Mouse (Mus musculus) hindbrain, embryonic 12.5 days (tissue): ENCODE measurements around the gene Meioc. TPM values are rescaled to one million over a fixed set of nuclear protein-coding genes. Genes with fewer than 3 reads are reported as not detected.

Experiments
- ATAC-seq: fragments of 200-750 bp; cut with Nextera tagmentation; 2 replicates; pipeline ENCODE4 v1.8.0; 2017; ENCODE audit warnings: moderate TSS enrichment; ENCODE audit not compliant: low FRiP score
- H3K27ac ChIP-seq: fragments of 300-500 bp; sonication (generic); 2 replicates; pipeline ENCODE4 v1.5.1; 2016; ENCODE audit warnings: mild to moderate bottlenecking
- H3K27me3 ChIP-seq: fragments of 300-500 bp; sonication (generic); 2 replicates; pipeline ENCODE4 v1.6.1; 2016; ENCODE audit warnings: mild to moderate bottlenecking
- H3K36me3 ChIP-seq: fragments of 300-500 bp; sonication (generic); 2 replicates; pipeline ENCODE4 v1.6.1; 2016; ENCODE audit warnings: mild to moderate bottlenecking
- H3K4me1 ChIP-seq: fragments of 300-500 bp; sonication (generic); 2 replicates; pipeline ENCODE4 v1.6.1; 2016
- H3K4me2 ChIP-seq: fragments of 300-500 bp; sonication (generic); replicated peaks from 2 replicates; pipeline ENCODE4 v1.6.1; 2016; ENCODE audit warnings: mild to moderate bottlenecking
- H3K4me3 ChIP-seq: fragments of 300-500 bp; sonication (generic); 2 replicates; pipeline ENCODE4 v1.5.1; 2016; ENCODE audit warnings: mild to moderate bottlenecking
- H3K9ac ChIP-seq: fragments of 300-500 bp; sonication (generic); 2 replicates; pipeline ENCODE4 v1.6.1; 2016; ENCODE audit warnings: mild to moderate bottlenecking, moderate library complexity
- H3K9me3 ChIP-seq: fragments of 300-500 bp; sonication (generic); replicated peaks from 2 replicates; pipeline ENCODE4 v1.6.1; 2016; ENCODE audit warnings: mild to moderate bottlenecking
- WGBS: fragments of 180-500 bp; shearing (Covaris S2); methylation state at CpG from one replicate; pipeline ENCODE4 v1.1.7; 2016; 5-methylcytosine and 5-hydroxymethylcytosine counted together
- polyA plus RNA-seq: library from polyadenylated mRNA; unstranded; fragments of >200 nt; fragmentation: Nextera tagmentation; extraction: Ambion mirVana; gene quantifications from 2 replicates; pipeline ENCODE4 v1.2.1, GENCODE M21; 2016

Gene Meioc
- polyA plus RNA-seq, result 0.82 and 1.1 TPM in 2 replicates

DNA sequence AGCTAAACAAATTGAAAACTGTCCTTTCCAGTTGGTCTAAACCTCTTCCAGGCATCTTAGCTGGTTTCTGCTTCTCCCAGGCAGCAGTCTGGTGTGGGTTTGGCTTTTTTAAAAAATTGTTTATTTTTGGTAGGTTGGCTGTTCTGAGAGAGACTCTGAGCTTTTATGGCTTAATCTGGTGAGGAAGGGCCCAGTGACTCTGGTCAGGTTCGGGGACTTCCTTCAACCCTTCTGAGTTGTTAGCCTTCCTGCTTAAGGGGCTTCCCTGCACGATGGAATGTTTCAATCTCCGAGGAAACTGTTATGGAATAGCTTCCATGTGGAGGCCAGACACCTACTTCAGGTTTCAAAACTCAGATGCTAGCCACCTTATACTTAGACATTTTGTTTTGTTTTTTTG lies at the start of gene Meioc:
Gene Meioc, plus strand, starts transcription at position 301 of the 400 bp plus-strand sequence.
- peaks cover 10% of the 10 kb centered on the region for H3K9me3 ChIP-seq
- WGBS, result 69% methylated on average over 3 of the region's 3 CpGs
- H3K27me3 ChIP-seq, result peaks cover 31% of the 10 kb centered on the region
- H3K27ac ChIP-seq, result no peak within 1 kb of the TSS
- H3K9ac ChIP-seq, result no peak within 1 kb of the TSS
- H3K36me3 ChIP-seq, result no peaks in the 10 kb centered on the region
- H3K4me3 ChIP-seq, result no peak within 1 kb of the TSS
- no peak for ATAC-seq
- no peaks in the 10 kb centered on the region for H3K4me1 ChIP-seq
- H3K4me2 ChIP-seq, result no peak within 1 kb of the TSS

DNA sequence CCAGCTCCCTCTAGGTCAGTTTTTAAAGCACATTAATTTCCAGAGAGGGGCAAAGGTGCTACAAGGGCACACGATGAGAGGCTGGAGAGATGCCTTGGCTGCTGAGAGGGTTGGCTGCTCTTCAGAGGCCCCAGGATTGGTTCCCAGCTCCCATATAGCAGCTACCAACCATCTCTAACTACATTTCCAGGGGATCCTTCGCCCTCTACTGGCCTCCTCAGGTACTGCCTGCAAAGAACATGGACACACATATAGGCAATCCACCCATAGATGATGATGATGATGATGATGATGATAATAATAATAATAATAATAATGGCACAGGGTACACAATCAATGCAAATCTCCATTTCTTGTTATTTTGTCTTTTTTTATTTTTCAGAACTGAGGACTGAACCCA lies 44.1 kb upstream of the Meioc start:
- H3K9ac ChIP-seq, result no peak overlapping the region
- 0 out of 2 replicates have a peak, but pooled peaks cover 4% of the 10 kb centered on the region for H3K9me3 ChIP-seq
- H3K36me3 ChIP-seq, result no peaks in the 10 kb centered on the region
- no peak overlapping the region for H3K4me3 ChIP-seq
- H3K4me2 ChIP-seq, result no peak overlapping the region
- no peak for ATAC-seq
- 72% methylated on average over 2 of the region's 2 CpGs for WGBS
- peaks cover 12% of the 10 kb centered on the region for H3K4me1 ChIP-seq
- no peak overlapping the region for H3K27ac ChIP-seq
- peaks cover 4% of the 10 kb centered on the region; the same call in 1 of the 2 replicates for H3K27me3 ChIP-seq

DNA sequence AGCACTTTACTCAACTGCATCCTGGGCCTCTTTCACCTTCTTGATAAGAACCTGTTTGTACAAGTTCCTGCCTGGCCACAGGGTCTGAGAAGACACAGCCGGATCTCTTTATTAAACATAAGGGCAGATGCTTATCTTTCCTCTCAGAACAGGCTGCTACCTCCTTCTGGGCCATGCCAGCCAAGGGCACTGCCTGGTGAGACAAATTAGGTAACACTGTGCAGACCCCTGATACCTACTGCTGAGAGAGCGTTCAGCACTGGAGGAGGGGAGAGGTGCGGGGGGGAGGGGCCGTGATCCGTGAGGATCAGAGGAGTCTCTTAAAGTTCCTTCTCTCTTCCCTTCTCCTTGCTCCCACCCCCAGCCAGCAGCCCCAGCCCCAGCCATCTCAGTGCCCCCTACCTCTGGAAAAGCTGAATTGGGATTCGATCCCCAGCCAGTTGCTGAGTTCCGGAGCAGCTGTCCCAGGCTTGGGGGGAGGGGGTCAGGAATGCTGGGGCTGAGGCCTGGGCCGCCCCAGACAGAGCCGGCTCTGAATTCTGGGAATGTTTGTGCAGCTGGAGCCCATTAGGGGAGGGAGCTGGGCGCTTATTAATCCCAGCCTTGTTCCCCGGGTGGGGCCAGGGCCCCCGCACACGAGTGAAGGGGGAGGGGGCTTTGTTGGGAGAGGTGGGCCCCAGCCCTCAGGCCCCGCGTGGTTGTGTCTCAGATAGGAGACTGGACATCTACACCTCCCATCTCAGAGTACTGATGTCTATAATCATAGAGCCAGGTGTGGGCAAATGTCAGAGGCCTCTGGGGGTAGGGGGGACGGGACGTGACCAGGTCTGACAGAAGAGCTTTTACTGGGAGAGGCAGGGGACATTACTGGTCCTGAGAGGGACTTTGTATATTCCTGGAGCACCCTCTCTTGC lies 39.4 kb upstream of the Meioc start:
- Histone ChIP-seq H3K27ac (peak overlapping the region; percentile 83), H3K4me3 (no peak overlapping the region), H3K4me1 (peaks cover 26% of the 10 kb centered on the region), H3K9me3 (0 out of 2 replicates have a peak, but pooled peaks cover 3% of the 10 kb centered on the region), H3K4me2 (peak overlapping the region; percentile 27), H3K36me3 (no peaks in the 10 kb centered on the region), H3K9ac (peak overlapping the region; percentile 35; the same call in 1 of the 2 replicates), H3K27me3 (peaks cover 7% of the 10 kb centered on the region; the same call in 1 of the 2 replicates)
- peak; percentile 83 for ATAC-seq
- 7% methylated on average over 17 of the region's 17 CpGs for WGBS

DNA sequence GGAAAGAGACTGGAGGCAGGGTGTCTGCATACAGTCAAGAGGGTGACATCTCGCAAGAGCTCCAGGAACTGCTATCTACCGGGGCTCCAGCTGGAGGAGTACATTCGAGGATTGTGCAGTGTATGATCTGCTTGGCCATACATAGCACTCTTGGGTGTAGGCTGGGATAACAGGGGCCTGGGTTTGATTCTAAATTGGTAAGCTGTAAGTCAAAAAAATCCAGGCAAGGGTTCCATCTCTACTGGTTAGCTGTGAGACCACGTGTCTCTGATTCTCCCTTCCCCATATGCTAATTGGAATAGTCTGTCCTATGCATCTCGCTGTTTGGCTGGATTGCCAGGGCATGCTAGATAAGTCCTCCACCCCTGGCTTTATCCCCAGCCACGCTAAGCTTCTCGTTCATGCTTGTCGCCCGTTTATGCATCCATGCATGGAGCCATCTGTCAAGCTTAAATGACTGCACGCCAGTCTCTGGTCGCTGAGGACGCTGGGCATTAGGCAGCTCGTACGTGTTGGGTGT lies 38.6 kb upstream of the Meioc start:
- Histone ChIP-seq H3K4me3 (no peak overlapping the region), H3K36me3 (no peaks in the 10 kb centered on the region), H3K9me3 (no peaks in the 10 kb centered on the region), H3K27me3 (peaks cover 7% of the 10 kb centered on the region; the same call in 1 of the 2 replicates), H3K4me2 (peak overlapping the region; percentile 31), H3K4me1 (peaks cover 26% of the 10 kb centered on the region), H3K9ac (no peak overlapping the region), H3K27ac (peak overlapping the region; percentile 83)
- WGBS, result 29% methylated on average over 14 of the region's 14 CpGs
- peak; percentile 36; the same call in 1 of the 2 replicates for ATAC-seq

DNA sequence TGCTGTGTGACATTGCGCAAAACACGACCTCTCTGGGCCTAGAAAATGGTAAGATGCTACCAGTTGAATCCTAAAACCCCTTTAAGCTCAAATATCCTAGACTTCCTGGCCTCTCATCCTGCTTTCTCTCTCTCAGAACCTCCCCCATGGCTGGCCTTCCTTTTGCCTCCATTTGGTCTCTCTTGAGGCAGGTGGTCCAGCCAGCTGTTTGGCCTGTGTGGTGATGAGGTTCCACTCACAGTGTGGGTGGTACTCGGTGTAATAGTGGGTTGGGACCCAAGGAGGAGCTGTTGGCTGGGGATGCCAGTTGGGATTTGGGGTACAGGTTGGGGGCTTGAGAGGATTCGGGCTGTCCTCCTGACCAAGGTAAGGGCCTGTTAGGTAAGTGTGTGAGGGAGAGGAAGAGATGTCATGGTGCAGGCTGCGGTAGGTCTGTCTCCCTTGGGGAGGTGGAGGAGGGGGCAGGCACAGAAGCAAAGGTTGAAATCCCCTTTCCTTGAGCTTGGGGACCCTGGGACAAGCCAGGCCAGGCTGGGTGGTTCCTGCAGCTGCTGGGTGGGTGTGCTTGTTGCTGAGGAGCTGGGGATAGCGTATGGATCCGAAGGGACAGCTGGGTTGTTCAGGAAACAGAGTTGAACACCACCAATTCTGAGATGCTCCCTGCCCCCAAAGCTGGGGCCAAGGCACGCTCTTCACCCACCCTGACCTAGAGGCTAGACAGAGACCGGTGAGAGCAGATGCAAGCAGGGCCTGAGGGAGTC lies 36.2 kb upstream of the Meioc start:
- Histone ChIP-seq H3K4me1 (peaks cover 44% of the 10 kb centered on the region), H3K36me3 (no peaks in the 10 kb centered on the region), H3K9me3 (no peaks in the 10 kb centered on the region), H3K27ac (no peak overlapping the region), H3K4me3 (no peak overlapping the region), H3K27me3 (peaks cover 7% of the 10 kb centered on the region; the same call in 1 of the 2 replicates), H3K4me2 (no peak overlapping the region), H3K9ac (no peak overlapping the region)
- ATAC-seq, result no peak
- WGBS, result 82% methylated on average over 9 of the region's 9 CpGs

DNA sequence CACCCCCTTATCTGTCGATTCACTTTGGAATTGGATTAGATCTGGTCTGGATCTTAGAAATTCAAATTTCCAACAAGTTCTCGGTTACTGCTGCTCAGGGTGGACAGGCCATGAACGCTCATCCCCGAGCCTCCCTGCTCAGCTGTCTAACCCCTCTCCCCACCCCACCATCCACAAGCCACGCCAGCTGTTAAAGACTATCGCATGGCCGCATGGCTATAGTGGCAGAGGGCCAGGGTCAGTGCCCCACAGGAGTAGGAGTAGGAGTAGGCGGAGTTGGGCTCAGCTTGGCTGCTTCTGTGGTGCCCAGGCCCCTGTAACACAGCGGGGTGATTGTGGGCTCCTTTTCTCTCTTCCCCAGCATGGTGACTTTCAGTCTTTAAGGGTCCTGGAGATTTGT lies 35.0 kb upstream of the Meioc start:
- H3K27me3 ChIP-seq, result peaks cover 8% of the 10 kb centered on the region; the same call in 1 of the 2 replicates
- H3K4me2 ChIP-seq, result no peak overlapping the region
- 45% methylated on average over 9 of the region's 9 CpGs for WGBS
- H3K4me1 ChIP-seq, result peaks cover 49% of the 10 kb centered on the region
- no peak overlapping the region for H3K9ac ChIP-seq
- ATAC-seq, result no peak
- H3K27ac ChIP-seq, result no peak overlapping the region
- no peak overlapping the region for H3K4me3 ChIP-seq
- H3K9me3 ChIP-seq, result no peaks in the 10 kb centered on the region
- H3K36me3 ChIP-seq, result no peaks in the 10 kb centered on the region

DNA sequence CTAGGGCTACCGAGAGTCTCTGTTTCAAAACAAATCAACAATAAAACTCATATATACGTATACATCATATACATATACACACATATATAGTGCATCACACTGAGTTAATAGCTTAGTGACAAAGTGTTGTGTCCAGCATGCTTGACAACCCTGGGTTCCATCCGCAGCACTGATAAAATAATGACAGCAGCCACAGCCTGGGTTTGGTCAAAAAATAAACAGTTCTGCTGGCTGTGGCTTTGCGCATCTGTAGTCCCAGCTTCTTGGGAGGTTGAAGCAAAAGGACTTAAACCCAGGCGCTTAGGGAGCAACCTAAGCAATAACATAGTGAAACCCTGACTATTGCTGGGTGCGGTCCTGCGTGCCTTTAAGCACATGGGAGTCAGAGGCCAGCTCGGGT lies 34.1 kb upstream of the Meioc start:
- WGBS, result 73% methylated on average over 8 of the region's 8 CpGs
- H3K27me3 ChIP-seq, result peaks cover 6% of the 10 kb centered on the region; the same call in 1 of the 2 replicates
- no peak overlapping the region for H3K4me2 ChIP-seq
- peaks cover 40% of the 10 kb centered on the region for H3K4me1 ChIP-seq
- no peaks in the 10 kb centered on the region for H3K9me3 ChIP-seq
- ATAC-seq, result no peak
- H3K36me3 ChIP-seq, result no peaks in the 10 kb centered on the region
- H3K4me3 ChIP-seq, result no peak overlapping the region
- no peak overlapping the region for H3K9ac ChIP-seq
- H3K27ac ChIP-seq, result no peak overlapping the region

DNA sequence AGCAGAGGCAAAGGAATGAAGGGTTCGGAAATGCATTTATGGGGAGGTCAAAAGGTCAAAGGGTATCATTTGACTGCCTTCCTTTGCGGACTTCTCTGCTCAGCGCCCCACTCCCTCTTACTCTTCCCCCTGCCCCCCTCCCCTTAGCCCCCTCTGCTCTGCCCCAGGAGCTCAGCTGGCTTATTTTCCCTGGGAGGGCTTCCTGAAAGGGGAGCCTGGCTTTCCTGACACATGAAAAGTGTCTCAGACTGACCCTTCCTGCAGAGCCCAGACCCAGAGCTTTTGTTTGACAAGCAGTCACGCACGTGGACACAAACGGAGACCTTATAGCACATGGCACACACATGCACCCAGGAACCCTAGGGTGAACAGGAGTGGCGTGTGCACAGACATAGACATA lies 32.8 kb upstream of the Meioc start:
- Histone ChIP-seq H3K9ac (no peak overlapping the region), H3K27ac (peak overlapping the region; percentile 48), H3K9me3 (no peaks in the 10 kb centered on the region), H3K4me3 (no peak overlapping the region), H3K4me2 (no peak overlapping the region), H3K4me1 (peaks cover 28% of the 10 kb centered on the region), H3K36me3 (no peaks in the 10 kb centered on the region), H3K27me3 (peaks cover 4% of the 10 kb centered on the region; the same call in 1 of the 2 replicates)
- WGBS, result 4% methylated on average over 7 of the region's 7 CpGs
- no peak for ATAC-seq

DNA sequence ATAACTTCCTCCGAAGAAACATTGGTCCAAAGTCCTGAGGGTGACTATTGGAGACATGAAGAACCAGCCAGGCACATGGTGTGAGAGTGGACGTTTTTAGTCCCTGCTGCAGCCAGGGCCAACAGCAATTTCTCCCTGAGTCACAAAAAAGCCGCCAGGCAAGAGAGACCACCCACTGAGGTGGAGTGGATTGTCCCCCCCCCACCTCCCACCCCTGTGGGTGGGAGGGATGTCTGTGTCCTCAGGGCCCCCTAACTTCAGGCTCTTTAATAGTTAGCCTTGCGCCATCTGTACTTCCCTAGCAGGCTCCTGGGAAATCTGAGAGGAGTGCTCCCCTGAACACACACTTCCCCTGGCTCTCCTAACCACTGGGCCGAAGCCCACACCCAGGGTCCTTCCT lies 32.3 kb upstream of the Meioc start:
- Histone ChIP-seq H3K27me3 (peaks cover 4% of the 10 kb centered on the region; the same call in 1 of the 2 replicates), H3K9ac (no peak overlapping the region), H3K9me3 (no peaks in the 10 kb centered on the region), H3K4me3 (no peak overlapping the region), H3K36me3 (no peaks in the 10 kb centered on the region), H3K4me1 (peaks cover 28% of the 10 kb centered on the region), H3K27ac (peak overlapping the region; percentile 48), H3K4me2 (0 out of 2 replicates have a peak overlapping the region, but pooled peaks have one; percentile 0)
- no peak for ATAC-seq
- 23% methylated on average over 5 of the region's 5 CpGs for WGBS

DNA sequence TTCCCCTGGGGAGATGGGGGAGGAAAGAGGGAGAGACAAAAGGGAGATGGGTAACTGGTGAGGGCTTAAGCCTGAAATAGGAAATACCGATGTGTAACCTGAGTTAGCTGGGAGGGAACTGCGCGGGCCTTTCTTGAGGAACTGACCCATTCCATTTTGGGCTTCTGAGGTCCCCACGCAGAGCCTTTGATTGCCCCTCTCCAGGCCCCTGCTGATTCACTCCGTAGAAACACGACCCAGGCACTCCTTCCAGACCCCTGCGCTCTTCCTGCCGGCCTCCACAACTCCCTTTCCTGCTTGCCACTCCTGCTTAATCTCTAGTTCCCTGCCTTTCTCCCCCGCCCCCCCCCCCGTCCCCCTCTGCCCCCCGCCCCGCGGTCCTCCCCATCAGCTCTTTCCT lies 30.8 kb upstream of the Meioc start:
- ATAC-seq, result no peak
- Histone ChIP-seq H3K9me3 (no peaks in the 10 kb centered on the region), H3K4me1 (peaks cover 31% of the 10 kb centered on the region), H3K4me3 (no peak overlapping the region), H3K4me2 (peak overlapping the region; percentile 38), H3K36me3 (no peaks in the 10 kb centered on the region), H3K27me3 (peaks cover 4% of the 10 kb centered on the region; the same call in 1 of the 2 replicates), H3K27ac (peak overlapping the region; percentile 40), H3K9ac (no peak overlapping the region)
- WGBS, result 8% methylated on average over 8 of the region's 13 CpGs

DNA sequence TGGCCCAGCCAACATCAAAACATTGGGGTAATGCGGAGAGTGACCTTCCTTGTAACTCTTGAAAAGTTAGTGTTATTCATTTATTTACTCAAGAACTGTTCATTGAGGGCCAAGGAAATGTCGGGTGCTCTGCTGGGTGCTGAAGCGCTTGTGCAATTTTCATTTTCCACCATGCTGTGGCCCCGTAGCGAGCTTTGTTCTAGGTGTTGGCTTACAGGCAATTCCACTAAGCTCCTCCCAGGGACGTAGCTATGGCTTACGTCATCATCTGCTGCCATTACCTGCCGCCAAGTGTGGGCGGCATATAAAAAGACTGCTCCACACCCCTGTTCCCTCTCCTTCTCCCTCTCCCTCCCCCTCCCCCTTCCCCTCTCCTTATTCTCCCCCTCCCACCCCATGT lies 30.1 kb upstream of the Meioc start:
- H3K9ac ChIP-seq, result no peak overlapping the region
- peak overlapping the region; percentile 13; the same call in 1 of the 2 replicates for H3K4me3 ChIP-seq
- peaks cover 4% of the 10 kb centered on the region; the same call in 1 of the 2 replicates for H3K27me3 ChIP-seq
- 36% methylated on average over 9 of the region's 9 CpGs for WGBS
- H3K9me3 ChIP-seq, result no peaks in the 10 kb centered on the region
- no peaks in the 10 kb centered on the region for H3K36me3 ChIP-seq
- H3K27ac ChIP-seq, result peak overlapping the region; percentile 40; the same call in 1 of the 2 replicates
- H3K4me1 ChIP-seq, result peaks cover 34% of the 10 kb centered on the region
- ATAC-seq, result no peak
- H3K4me2 ChIP-seq, result peak overlapping the region; percentile 38

DNA sequence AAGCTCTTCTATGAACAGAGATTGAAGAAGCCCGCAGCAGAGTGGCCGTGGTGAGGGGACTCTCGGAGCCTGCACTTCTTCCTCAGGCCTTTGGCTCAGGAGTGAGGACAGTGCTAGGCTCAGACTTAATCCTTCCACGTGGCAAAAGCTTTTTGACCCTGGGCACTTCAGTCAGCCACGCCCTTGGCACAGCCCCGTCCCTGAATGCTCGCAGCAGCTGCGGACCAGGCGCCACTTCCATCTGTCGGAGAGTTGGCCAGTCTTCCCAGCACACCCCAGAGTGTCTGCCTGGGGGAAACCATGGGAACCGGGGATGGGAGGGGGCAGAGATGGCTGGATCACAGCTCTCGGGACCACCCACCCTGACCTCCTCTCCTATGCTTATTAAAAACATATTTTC lies 26.6 kb upstream of the Meioc start:
- Histone ChIP-seq H3K4me1 (peaks cover 28% of the 10 kb centered on the region), H3K9ac (no peak overlapping the region), H3K4me3 (no peak overlapping the region), H3K4me2 (no peak overlapping the region), H3K36me3 (no peaks in the 10 kb centered on the region), H3K9me3 (no peaks in the 10 kb centered on the region), H3K27ac (no peak overlapping the region), H3K27me3 (peaks cover 4% of the 10 kb centered on the region; the same call in 1 of the 2 replicates)
- 45% methylated on average over 12 of the region's 12 CpGs for WGBS
- ATAC-seq, result peak; percentile 50; the same call in 1 of the 2 replicates
